13 mouse cellular contexts compared by ENCODE assay signal in genomic region chr14:76651096-76651495, GRCm38 (mm10).
"Had no signal": no experiment of that assay in that cellular context is flagged by ENCODE, and none has a peak within 500 bp of the region (broad histone marks: within the 10 kb centered on the region; RNA-seq: fewer than 3 reads in every experiment).

No protein-coding gene starts in this region.

- H3K9ac ChIP-seq: intestine, embryonic 15.5 days; kidney, embryonic 15.5 days; liver, embryonic 15.5 days; midbrain, embryonic 13.5 days had no signal

- H3K27ac ChIP-seq: intestine, embryonic 15.5 days; kidney, embryonic 15.5 days; limb, embryonic 10.5 days; liver, embryonic 15.5 days had no signal

- DNase-seq: kidney, adult 2 months; kidney, postnatal 14 days; lung, adult 2 months; lung, postnatal 36 days; thymus, adult 18-20 months; thymus, postnatal 14 days had no signal

- H3K36me3 ChIP-seq: intestine, embryonic 15.5 days; kidney, embryonic 15.5 days; limb, embryonic 10.5 days; liver, embryonic 15.5 days; midbrain, embryonic 13.5 days had no signal

- H3K4me2 ChIP-seq: intestine, embryonic 15.5 days; kidney, embryonic 15.5 days; liver, embryonic 11.5 days; liver, embryonic 15.5 days; midbrain, embryonic 13.5 days had no signal

- ATAC-seq: intestine, embryonic 15.5 days; lung, postnatal 0 days; midbrain, embryonic 13.5 days had no signal

- H3K9me3 ChIP-seq: intestine, embryonic 15.5 days; kidney, embryonic 15.5 days; limb, embryonic 10.5 days; liver, embryonic 15.5 days had no signal

- H3K4me1 ChIP-seq: intestine, embryonic 15.5 days; limb, embryonic 10.5 days had no signal

- H3K27me3 ChIP-seq: intestine, embryonic 15.5 days; kidney, embryonic 15.5 days; liver, embryonic 15.5 days had no signal

- H3K4me3 ChIP-seq: intestine, embryonic 15.5 days; kidney, embryonic 15.5 days; limb, embryonic 10.5 days; liver, embryonic 15.5 days; midbrain, embryonic 13.5 days had no signal
